Mouse (Mus musculus): ENCODE measurements around the gene Ceacam15. TPM values are rescaled to one million over a fixed set of nuclear protein-coding genes. Genes with fewer than 3 reads are reported as not detected.
"Not testable (repeated sequence)": the region's sequence is repeated elsewhere in the genome, so short reads cannot be mapped to it uniquely, and the experiment has no call there.

Gene Ceacam15
- polyA plus RNA-seq, 1 experiment from 2014 or later, result not detected

DNA sequence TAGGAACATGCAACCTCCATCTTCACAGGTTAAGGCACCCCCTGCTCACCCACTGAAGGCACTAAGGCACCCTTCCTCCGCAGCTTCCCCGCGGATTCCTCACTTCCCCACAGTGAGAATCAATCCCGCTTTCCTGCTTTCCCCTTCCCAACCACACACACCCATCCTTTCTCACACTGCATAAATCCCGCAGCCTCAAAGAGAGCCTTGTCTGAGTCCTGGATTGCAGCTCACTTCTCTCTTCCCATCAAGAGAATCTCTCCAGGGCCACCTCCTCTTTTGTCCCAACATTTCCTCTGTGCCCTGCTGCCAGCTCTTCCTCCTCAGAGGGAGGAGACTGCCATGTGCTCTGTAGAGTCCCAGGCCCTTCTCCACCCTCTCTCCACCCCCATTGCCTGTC is 806 bp downstream of the Ceacam15 start:
- H3K27me3 ChIP-seq (replicated peaks); H3K27ac ChIP-seq; H3K4me2 ChIP-seq (replicated peaks); H3K9me3 ChIP-seq; H3K4me1 ChIP-seq (replicated peaks); H3K9ac ChIP-seq; ATAC-seq; H3K36me3 ChIP-seq; H3K4me3 ChIP-seq (replicated peaks): not testable (repeated sequence)
- 40% methylated on average over 5 of the region's 5 CpGs for WGBS

DNA sequence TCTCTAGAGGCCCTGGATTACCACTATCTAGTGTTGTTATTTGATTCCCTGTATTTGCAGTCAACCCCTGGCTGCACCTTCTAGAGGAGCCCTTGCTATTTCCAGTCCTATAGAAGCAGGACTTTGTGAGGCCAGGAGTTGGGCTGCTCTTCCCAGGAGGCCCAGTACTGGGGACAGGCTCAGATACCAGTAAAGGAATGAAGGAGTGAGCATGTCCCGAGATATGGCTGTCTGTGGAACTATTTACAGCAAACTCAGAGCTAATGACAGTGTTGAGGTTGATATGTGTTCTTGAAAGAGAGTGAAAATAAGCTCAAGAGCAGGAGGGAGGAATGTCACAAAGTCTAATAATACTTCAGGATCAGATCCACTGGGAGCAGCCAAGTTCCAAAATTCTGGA is 1.7 kb downstream of the Ceacam15 start:
- Histone ChIP-seq H3K9me3 (no peaks in the 10 kb centered on the region), H3K36me3 (no peaks in the 10 kb centered on the region), H3K27ac (no peak overlapping the region), H3K4me3 (replicated peaks) (no peak overlapping the region), H3K27me3 (replicated peaks) (no peaks in the 10 kb centered on the region), H3K4me2 (replicated peaks) (no peak overlapping the region), H3K9ac (no peak overlapping the region), H3K4me1 (replicated peaks) (no peaks in the 10 kb centered on the region)
- ATAC-seq, result no peak
- WGBS, result 56% methylated on average over 1 of the region's 1 CpGs

DNA sequence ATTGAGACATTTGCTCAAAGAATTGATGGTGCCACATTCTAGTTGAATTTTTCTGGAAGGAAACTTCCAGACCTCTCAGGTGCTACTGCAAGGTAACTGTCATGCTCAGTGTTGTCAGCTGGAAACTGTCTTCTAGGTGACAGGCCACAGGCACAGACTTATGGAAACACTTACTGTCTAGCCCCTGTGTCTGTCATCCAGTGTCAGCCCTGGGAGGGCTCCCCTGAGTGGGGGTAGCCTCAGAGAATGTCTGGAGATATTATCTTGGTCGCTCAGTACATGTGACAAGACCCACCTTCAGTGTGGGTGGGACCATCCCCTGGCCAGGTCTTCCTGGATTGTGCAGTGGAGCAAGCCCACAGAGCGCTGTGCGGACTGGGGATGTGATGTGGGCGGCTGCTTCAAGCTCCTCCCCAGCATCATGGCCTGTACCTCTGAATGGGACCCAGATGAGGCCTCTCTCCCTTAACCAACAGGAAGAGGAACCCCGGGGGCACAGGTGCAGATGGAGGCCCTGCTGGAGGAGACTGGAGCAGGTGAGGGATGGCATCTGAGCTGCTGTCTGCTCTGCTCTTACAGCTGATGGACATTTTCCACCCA is 7.1 kb downstream of the Ceacam15 start:
- 80% methylated on average over 4 of the region's 5 CpGs for WGBS
- H3K4me2 ChIP-seq (replicated peaks); H3K9ac ChIP-seq; ATAC-seq; H3K4me1 ChIP-seq (replicated peaks); H3K36me3 ChIP-seq; H3K4me3 ChIP-seq (replicated peaks); H3K27me3 ChIP-seq (replicated peaks); H3K9me3 ChIP-seq; H3K27ac ChIP-seq: not testable (repeated sequence)

DNA sequence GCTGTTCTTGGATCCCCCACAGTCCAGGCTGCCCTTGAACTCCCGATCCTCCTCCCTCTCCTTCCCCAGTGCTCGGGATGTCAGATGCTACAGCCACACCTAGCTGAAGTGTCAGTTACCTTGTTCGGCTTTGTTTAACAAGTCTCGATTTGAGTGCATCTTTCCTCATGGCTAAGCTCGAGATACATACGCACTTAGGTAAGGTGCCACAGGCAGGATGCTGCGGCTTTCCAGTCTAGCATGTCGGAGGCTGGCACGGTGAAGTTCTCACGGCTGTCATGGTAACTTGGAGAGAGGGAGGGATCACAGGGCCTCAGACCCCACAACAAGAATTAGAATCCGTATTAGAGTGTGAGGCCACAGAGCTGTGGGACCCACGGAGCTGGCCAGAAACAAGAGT is 31.2 kb downstream of the Ceacam15 start:
- Histone ChIP-seq H3K27me3 (replicated peaks) (no peaks in the 10 kb centered on the region), H3K36me3 (no peaks in the 10 kb centered on the region), H3K4me2 (replicated peaks) (no peak overlapping the region), H3K4me1 (replicated peaks) (no peaks in the 10 kb centered on the region), H3K9me3 (no peaks in the 10 kb centered on the region), H3K27ac (no peak overlapping the region), H3K9ac (no peak overlapping the region), H3K4me3 (replicated peaks) (no peak overlapping the region)
- WGBS, result 76% methylated on average over 12 of the region's 12 CpGs
- no peak for ATAC-seq

DNA sequence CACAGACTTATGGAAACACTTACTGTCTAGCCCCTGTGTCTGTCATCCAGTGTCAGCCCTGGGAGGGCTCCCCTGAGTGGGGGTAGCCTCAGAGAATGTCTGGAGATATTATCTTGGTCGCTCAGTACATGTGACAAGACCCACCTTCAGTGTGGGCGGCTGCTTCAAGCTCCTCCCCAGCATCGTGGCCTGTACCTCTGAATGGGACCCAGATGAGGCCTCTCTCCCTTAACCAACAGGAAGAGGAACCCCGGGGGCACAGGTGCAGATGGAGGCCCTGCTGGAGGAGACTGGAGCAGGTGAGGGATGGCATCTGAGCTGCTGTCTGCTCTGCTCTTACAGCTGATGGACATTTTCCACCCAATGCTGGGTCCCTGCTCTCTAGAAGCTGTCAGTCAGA is 32.4 kb downstream of the Ceacam15 start:
- not testable (repeated sequence) for H3K9me3 ChIP-seq; H3K9ac ChIP-seq; H3K36me3 ChIP-seq; ATAC-seq; H3K27ac ChIP-seq; H3K27me3 ChIP-seq (replicated peaks); H3K4me2 ChIP-seq (replicated peaks); H3K4me3 ChIP-seq (replicated peaks); H3K4me1 ChIP-seq (replicated peaks)
- 40% methylated on average over 4 of the region's 4 CpGs for WGBS

DNA sequence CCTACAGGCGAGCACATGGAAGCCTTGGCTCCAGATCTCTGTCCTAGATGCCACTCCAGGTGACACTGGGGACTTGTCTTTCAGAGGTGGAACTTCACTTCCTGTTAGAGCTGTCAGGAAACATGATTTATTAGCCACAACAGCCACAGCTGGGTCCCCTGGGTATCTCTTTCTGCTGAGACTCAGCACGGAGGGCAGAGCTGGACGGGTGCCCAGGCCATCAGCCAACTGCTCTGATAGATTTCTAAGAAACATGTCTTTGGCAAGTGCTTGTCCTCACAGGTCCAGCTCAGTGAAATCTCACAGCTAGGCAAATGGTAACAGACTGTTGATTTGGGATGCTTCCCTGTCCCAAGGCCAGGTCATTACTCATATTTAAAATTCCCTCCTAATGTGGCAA is 36.5 kb downstream of the Ceacam15 start:
- H3K27ac ChIP-seq, result no peak overlapping the region
- H3K9ac ChIP-seq, result no peak overlapping the region
- WGBS, result 66% methylated on average over 3 of the region's 3 CpGs
- H3K36me3 ChIP-seq, result no peaks in the 10 kb centered on the region
- no peak overlapping the region for H3K4me3 ChIP-seq (replicated peaks)
- no peaks in the 10 kb centered on the region for H3K9me3 ChIP-seq
- H3K27me3 ChIP-seq (replicated peaks), result no peaks in the 10 kb centered on the region
- no peak for ATAC-seq
- H3K4me1 ChIP-seq (replicated peaks), result no peaks in the 10 kb centered on the region
- H3K4me2 ChIP-seq (replicated peaks), result no peak overlapping the region

DNA sequence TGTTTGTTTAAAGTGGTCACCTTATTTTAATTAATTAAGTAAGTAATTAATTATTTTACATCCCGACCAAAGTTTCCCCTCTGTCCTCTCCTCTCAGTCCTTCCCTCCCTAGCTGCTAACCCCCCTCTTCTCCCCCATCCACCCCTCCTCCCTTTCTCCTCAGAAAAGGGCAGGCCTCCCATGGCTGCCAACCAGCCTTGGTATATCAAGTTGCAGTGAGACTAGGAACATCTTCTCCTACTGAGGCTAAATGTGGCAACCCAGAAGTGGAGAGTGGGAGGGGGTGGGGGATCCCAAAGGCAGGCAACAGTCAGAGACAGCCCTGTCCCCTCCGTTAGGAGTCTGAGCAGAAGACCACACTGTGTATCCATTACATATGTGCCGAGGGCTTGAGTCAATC is 40.4 kb downstream of the Ceacam15 start:
- H3K4me1 ChIP-seq (replicated peaks), result no peaks in the 10 kb centered on the region
- H3K9me3 ChIP-seq, result no peaks in the 10 kb centered on the region
- H3K4me3 ChIP-seq (replicated peaks), result no peak overlapping the region
- no peak overlapping the region for H3K27ac ChIP-seq
- ATAC-seq, result no peak
- no peaks in the 10 kb centered on the region for H3K27me3 ChIP-seq (replicated peaks)
- no peak overlapping the region for H3K9ac ChIP-seq
- H3K36me3 ChIP-seq, result no peaks in the 10 kb centered on the region
- WGBS, result 69% methylated on average over 3 of the region's 3 CpGs
- no peak overlapping the region for H3K4me2 ChIP-seq (replicated peaks)

DNA sequence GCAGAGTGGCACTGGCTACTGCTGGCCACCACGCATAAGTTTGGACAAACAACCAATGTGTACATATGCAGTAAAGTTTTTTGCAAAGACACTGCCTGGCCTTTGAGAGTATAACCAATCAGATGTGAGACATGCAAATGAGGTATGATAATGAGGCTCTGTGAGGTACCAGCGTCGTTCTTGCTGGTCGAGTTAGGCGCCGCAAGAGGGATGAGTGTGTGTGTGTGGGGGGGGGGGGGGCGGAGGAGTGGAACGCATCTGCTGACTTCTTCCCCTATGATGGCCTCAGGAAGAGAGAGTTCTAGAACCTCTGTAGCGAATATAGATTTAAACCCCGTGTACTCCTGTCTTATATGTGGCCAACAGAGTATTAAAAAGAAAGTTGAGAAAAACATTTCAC is 41.6 kb downstream of the Ceacam15 start:
- not testable (repeated sequence) for H3K4me2 ChIP-seq (replicated peaks); H3K36me3 ChIP-seq
- 8% methylated on average over 10 of the region's 10 CpGs for WGBS

DNA sequence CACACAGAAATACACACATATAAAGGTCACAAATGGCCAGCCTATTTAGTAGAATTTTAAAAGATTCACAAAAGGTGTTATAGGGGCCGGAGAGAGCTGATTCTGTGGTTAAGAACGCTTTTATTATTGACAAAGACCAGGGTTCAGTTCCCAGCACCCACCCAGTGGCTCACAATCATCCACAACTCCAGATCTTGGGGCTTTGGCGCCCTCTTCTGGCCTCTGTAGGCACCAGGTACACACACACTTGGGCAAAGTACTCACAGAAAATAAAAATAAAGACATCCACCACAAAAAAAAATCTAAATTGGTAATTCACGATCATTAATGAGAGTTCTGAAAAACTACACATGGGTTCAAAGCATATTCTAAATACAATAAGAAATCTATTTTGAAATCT is 43.6 kb downstream of the Ceacam15 start:
- Histone ChIP-seq H3K4me1 (replicated peaks) (no peaks in the 10 kb centered on the region), H3K9me3 (no peaks in the 10 kb centered on the region), H3K27ac (no peak overlapping the region), H3K9ac (no peak overlapping the region), H3K27me3 (replicated peaks) (no peaks in the 10 kb centered on the region), H3K4me3 (replicated peaks) (no peak overlapping the region), H3K36me3 (no peaks in the 10 kb centered on the region), H3K4me2 (replicated peaks) (no peak overlapping the region)
- WGBS, result 72% methylated on average over 4 of the region's 4 CpGs
- ATAC-seq, result no peak

More for the DNA sequence above, 41.6 kb downstream of the Ceacam15 start:
- not testable (repeated sequence) for H3K27me3 ChIP-seq (replicated peaks); H3K4me1 ChIP-seq (replicated peaks); H3K9me3 ChIP-seq; H3K4me3 ChIP-seq (replicated peaks); H3K27ac ChIP-seq; H3K9ac ChIP-seq
- ATAC-seq, result peak; percentile 47; the same call in 1 of the 2 replicates

DNA sequence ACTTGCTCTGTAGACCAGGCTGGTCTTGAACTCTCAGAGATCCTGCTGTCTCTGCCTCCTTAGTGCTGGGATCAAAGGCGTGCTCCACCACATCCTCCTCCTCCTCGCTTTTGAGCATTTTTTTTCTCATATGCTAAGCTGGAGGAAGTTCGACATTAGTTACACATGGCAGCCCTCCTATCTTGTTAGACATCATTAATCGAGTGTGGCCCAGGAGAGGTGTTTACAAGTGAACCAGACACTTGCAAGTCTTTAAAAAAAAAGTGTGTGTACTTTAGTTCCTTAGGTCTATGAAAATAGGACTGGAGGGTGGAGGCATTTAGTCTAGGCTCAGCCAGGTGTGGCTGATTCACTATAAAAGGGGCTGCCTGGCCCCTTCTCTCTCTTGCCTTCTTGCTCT is 44.5 kb downstream of the Ceacam15 start:
- no peak overlapping the region for H3K27ac ChIP-seq
- H3K4me1 ChIP-seq (replicated peaks), result no peaks in the 10 kb centered on the region
- no peak overlapping the region for H3K9ac ChIP-seq
- no peaks in the 10 kb centered on the region for H3K36me3 ChIP-seq
- 52% methylated on average over 4 of the region's 4 CpGs for WGBS
- H3K9me3 ChIP-seq, result no peaks in the 10 kb centered on the region
- no peak overlapping the region for H3K4me2 ChIP-seq (replicated peaks)
- no peak for ATAC-seq
- H3K27me3 ChIP-seq (replicated peaks), result no peaks in the 10 kb centered on the region
- H3K4me3 ChIP-seq (replicated peaks), result no peak overlapping the region

DNA sequence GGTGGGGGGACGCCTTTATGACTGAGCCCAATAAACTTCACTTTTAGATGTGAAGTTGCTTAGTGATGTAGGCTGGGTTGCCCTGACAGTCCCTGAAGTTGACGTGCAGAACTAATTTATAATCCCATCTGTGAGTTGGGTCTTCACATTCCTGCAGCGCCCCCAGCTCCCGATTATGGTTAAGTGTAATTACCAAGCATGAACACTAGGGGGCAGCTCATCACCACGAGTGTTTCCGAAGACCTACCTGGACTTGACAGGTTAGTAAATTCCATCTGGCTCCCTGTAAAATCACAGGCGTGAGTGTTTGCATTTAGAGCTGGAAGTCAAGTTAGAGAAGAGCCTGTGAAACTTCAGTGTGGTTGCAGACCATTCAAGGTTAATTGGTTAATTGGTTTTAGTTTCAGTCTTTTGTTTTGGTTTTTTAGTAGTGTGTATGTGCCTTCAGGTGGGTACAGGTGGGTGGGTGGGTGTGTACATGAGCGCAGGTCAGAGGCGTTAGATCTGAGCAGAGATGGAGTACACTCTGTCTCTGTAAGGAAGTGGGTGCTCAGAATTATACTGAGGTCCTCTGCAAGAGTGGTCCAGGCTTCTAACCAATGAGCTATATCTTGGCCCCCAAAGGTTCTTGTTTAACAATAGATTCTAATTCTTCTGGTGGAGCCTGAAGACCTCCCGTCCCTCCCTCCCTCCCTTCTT is 45.8 kb downstream of the Ceacam15 start:
- H3K4me1 ChIP-seq (replicated peaks), result no peaks in the 10 kb centered on the region
- no peaks in the 10 kb centered on the region for H3K27me3 ChIP-seq (replicated peaks)
- no peak overlapping the region for H3K4me3 ChIP-seq (replicated peaks)
- H3K9ac ChIP-seq, result no peak overlapping the region
- H3K27ac ChIP-seq, result no peak overlapping the region
- H3K4me2 ChIP-seq (replicated peaks), result no peak overlapping the region
- H3K36me3 ChIP-seq, result no peaks in the 10 kb centered on the region
- ATAC-seq, result peak; percentile 24; the same call in 1 of the 2 replicates
- 17% methylated on average over 10 of the region's 10 CpGs for WGBS
- H3K9me3 ChIP-seq, result no peaks in the 10 kb centered on the region

DNA sequence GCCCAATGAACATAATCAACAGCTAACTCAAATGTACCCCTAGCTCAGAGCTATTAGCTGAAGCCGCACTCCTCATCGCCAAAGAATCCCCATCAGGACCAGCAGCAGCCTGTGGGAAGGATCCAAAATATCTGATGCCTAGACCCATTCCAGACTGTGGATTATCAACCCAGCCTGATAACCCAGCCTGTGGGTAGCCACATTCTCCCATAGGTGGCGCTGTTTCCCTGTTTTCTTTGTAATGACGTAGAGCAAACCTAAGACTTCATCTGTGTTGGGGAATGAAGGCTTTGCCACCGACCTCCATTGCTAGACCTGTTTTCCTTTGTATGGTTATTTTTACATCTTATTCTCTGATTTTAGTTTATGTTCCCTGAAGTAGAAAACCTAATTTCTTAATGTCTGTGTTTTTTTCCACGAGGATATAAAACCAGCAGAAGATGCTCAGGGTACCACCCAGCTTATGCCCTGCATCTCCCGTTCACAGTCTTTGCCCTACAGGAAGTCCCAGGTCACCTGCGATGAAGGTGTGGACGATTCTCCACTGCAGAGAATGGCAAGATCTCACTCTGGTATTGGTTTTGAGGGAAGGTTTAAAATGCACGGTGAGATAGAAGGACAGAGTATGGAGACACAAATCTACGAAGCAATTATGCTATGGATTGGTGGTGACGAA is 47.3 kb downstream of the Ceacam15 start:
- ATAC-seq, result peak; percentile 70
- Histone ChIP-seq H3K9ac (no peak overlapping the region), H3K36me3 (no peaks in the 10 kb centered on the region), H3K9me3 (no peaks in the 10 kb centered on the region), H3K4me3 (replicated peaks) (no peak overlapping the region), H3K27ac (no peak overlapping the region), H3K27me3 (replicated peaks) (no peaks in the 10 kb centered on the region), H3K4me1 (replicated peaks) (no peaks in the 10 kb centered on the region), H3K4me2 (replicated peaks) (no peak overlapping the region)
- WGBS, result 34% methylated on average over 12 of the region's 12 CpGs

DNA sequence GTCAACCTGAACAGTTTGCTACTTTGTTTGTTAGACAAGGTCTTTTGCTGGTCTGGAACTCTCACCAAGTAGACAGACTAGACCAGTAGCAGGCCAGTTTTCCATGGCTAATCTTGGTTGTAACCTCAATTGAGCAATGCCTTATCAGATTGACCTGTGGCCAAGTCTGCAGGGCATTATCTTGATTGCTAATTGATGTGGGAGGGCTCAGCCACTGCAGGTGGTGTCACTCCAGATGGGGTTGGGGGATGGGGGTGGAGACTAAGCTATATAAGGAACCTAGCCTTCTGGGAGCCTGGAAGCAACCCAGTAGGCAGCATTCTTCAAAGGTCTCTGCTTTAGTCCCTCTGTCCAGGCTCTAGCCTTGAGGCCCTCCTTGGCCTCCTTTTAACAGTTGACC is 51.8 kb downstream of the Ceacam15 start:
- H3K9ac ChIP-seq, result no peak overlapping the region
- H3K27me3 ChIP-seq (replicated peaks), result no peaks in the 10 kb centered on the region; the same call in 1 of the 2 replicates
- no peaks in the 10 kb centered on the region for H3K36me3 ChIP-seq
- no peak overlapping the region for H3K4me2 ChIP-seq (replicated peaks)
- peak; percentile 77 for ATAC-seq
- H3K27ac ChIP-seq, result no peak overlapping the region
- H3K9me3 ChIP-seq, result no peaks in the 10 kb centered on the region
- no peaks in the 10 kb centered on the region for H3K4me1 ChIP-seq (replicated peaks)
- no peak overlapping the region for H3K4me3 ChIP-seq (replicated peaks)
